Mouse (Mus musculus) brain, embryonic 14.5 days (tissue): ENCODE results near the gene Il17rd. TPM values are rescaled to one million over a fixed set of nuclear protein-coding genes. Genes with fewer than 3 reads are reported as not detected.

Experiments used
- DNase-seq: peaks from one replicate; pipeline ENCODE4 v3.0.0-alpha.2; 2011; ENCODE audit warnings: low read depth
- CTCF ChIP-seq: fragments of 200-500 bp; IDR thresholded peaks from 2 replicates; pipeline ENCODE4 v1.5.1; 2012; ENCODE audit warnings: inconsistent platforms, mild to moderate bottlenecking, moderate library complexity, borderline replicate concordance; ENCODE audit not compliant: insufficient read depth, insufficient read length; ENCODE audit errors: extremely low read depth
- POLR2A ChIP-seq: fragments of 200-500 bp; IDR thresholded peaks from 2 replicates; pipeline ENCODE4 v1.6.1; 2012; ENCODE audit warnings: mild to moderate bottlenecking, inconsistent platforms, borderline replicate concordance; ENCODE audit not compliant: poor library complexity, insufficient read depth, insufficient read length, severe bottlenecking; ENCODE audit errors: extremely low read depth
- polyA plus RNA-seq: library from polyadenylated mRNA; depleted of rRNA; stranded (reverse); fragments of >200 nt; gene quantifications from 2 replicates; pipeline ENCODE4 v1.2.3, GENCODE M21; 2012

Il17rd gene
- polyA plus RNA-seq, 1 experiment: 7.4 TPM

DNA sequence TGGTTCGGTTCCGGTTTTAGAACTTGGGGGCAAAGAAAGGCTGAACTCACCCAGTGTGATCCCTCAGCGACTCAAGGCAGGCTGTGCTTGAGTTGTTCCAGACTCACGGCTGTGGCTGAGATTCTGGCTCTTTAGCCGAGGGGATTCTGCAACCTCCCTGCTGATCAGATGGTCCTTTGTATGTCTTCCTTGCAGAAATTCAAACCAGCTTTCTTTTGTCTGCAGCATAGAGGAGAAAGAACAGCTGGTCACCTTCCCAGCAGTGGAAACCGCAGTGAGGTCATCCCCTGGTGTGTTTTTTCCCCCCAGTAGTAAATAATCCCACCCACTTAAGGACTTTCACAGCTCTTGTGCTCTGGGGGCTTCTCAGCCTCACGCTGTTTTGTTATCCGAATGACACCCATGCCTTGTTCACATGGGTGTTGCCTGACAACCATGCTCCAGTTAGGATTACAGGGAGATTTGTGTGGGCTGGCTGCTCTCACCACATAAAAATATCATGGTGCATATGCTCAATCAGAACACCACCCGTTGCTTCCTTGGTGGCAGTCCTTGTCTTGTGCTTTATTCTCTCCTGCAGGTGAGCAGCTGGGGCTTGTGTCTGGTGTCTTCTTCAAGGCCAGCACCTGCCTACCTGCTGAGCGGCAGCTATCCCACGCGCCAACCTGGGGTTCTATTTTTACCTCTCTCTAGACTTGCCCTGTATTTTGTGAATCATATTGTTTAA lies 67.2 kb downstream of the Il17rd start:
- peak; percentile 14 for DNase-seq

DNA sequence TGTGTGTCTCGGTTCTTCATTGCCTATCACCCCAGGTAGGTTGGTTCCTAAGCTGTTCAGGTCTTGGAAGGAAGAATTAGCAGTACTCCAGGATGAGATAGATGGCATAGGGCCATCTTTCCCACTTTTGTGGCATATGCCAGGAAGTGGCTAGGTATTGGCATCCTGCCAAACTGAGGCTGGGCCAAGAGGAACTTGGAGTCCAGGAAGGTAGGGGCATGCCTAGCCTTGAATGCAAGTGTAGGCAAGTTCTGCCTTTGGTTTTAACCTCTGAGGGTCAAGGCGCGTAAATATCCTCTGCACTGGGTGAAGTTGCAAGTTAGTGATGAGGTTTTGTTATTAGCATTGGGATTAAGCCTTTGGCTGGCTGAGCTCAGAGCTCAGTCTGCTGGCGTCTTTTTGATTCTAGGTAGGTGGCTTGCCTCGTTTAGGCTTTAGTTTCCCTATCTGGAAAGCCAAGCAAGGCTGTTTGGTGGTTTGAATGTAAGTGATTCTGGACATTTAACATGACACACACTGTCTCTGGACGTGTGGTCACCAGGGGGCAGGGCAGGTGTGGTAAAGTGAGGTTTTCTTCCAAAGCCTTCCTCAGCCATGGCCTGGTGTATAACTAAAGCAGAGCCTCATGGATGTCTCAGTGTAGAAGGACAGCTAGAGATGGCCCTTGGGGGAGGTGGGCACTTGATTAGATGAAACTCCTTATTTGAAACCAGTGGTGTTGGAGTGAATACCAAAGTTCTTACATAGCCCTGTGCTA lies 70.2 kb downstream of the Il17rd start:
- TF ChIP-seq POLR2A: no peak
- TF ChIP-seq CTCF: peak; percentile 9; the same call in 1 of the 2 replicates
- DNase-seq: peak; percentile 55

More for the DNA sequence above, 67.2 kb downstream of the Il17rd start:
- TF ChIP-seq POLR2A: no peak
- TF ChIP-seq CTCF: no peak

DNA sequence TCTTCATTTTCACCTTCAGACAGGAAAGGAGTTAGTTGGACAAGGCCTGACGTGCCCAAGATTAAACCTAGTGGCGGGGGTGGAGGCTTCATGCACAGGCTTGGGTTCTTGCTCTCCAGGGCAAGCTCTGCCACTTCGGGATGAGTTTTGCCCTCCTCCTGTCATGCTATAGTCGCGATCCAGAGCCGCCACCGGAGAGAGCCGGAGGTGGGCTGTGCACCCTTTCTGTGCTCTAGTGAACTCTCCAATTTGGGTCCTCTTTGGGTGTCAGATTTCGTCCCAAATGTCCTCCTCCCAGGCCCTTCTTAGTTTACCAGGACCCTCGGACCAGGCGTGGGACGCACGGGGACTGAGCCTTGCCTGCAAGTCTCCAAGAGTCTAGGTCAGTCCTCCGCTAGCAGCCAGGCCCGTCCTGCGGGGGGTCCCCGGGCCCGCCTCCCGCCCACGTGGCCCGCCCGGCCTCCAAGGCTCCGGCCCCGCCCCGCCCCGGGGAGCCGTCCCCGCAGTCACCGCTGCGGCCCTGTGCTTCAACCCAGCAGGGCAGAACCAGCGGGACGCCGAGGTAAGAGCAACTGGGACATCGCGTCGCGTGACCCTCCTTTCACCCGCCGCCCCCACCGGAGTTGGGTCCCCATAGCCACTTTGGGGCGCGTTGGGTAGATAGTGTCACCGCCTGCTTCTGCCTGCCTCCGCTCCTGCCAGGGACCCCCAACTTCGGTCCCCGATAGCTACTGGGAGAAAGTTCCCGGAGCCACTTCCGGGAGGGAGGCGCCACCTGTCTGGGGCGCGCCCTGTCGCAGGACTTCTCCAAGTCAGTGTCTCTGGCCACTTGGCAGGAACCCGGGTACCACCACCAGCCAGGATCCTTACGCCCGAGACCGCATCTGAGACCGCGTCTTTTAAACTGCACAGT lies 75.9 kb downstream of the Il17rd start, which contains the start of gene Arhgef3:
Gene Arhgef3, plus strand, starts transcription at position 538 of the 913 bp plus-strand sequence.
- peak; percentile 43 for DNase-seq

DNA sequence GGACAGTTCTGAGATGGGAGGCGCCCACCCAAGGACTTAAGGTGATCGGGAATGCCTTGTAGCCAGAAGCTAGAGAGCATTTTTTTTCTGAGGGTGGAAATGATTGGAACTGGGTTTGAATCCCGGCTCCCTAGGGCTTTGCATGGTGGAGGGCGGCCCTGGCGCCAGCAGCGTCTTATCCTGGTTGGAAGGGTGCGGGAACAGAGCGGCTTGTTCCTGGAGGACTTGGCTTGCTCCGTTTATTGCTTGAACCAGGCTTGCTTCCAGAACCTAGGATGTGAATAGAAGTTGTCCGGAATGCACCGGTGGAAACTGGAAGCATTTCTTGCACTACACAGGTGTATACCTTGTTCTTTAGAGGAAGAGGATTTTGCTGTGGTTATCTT lies 76.5 kb downstream of the Il17rd start:
- TF ChIP-seq POLR2A (no peak), CTCF (no peak)
- DNase-seq: peak; percentile 8

More for the DNA sequence above, 75.9 kb downstream of the Il17rd start, which contains the start of gene Arhgef3:
- no peak for TF ChIP-seq CTCF
- TF ChIP-seq POLR2A: no peak

DNA sequence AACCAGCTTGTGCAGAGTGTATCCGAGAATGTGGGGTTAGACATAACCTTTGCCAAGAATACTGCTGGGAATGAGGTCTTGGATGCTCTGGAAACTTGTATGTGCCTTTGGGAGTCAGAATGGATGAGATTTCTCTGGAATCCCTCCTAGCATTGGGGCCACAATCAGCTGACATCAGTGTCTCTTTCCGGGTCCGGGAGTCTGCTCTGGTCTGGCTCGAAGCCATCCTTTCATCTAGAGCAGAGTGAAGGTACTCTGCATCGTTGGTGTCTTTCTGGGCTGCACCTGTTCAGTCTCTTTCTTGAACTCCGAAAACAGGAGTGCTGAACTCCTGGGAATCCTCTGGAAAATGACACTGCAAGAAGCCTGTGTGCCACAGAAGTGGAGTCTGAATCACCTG lies 77.2 kb downstream of the Il17rd start:
- TF ChIP-seq CTCF (no peak), POLR2A (no peak)

DNA sequence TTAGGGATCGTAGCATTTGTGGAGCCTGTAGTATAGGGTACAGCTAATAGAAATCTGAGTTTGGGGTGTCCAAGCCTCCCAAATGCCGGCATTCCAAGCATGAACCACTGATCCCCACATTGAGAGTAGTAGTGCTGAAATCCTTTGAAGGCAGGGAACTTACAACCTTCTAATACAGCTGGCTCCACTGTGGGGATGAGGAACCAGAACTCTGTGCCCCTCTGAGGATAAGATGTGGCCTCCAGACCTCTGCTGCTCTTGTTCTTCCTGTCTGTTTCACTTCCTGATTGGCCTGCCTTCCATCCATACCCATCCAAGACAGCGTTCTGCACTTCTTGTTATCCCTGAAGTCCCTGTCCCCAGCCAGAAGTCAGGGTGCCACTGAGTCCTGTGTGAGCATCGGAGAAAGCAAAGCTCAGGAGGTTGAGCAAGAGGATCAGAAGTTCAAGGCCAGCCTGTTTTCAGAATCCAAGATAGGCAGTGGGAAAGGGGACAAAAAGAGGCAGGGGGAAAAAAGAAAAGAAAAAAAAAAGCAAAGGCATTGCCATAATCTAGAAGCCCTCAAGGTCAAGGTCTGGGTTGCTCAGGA lies 77.9 kb downstream of the Il17rd start:
- DNase-seq: no peak
- TF ChIP-seq CTCF (no peak), POLR2A (no peak)

More for the DNA sequence above, 77.2 kb downstream of the Il17rd start:
- no peak for DNase-seq

DNA sequence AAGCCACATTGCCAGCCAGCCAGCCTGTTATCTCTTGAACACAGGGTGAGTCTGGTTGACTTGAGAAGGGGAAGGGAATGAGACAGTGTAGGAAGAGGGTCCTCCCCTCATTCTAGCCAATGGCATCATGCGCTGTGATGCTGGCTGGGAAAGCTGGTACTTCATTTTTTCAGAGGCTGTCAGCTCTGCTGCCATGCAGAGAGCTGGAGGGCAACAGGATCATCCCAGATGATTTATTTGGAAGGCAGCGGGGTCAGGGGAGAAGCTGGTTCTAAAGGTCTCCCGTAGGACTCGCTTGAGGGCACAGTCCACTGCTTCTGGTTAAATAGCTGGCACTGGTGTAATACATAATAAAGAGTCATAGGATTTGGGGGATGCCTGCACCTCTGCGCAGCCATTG lies 79.8 kb downstream of the Il17rd start:
- no peak for DNase-seq
- TF ChIP-seq POLR2A (no peak), CTCF (no peak)

DNA sequence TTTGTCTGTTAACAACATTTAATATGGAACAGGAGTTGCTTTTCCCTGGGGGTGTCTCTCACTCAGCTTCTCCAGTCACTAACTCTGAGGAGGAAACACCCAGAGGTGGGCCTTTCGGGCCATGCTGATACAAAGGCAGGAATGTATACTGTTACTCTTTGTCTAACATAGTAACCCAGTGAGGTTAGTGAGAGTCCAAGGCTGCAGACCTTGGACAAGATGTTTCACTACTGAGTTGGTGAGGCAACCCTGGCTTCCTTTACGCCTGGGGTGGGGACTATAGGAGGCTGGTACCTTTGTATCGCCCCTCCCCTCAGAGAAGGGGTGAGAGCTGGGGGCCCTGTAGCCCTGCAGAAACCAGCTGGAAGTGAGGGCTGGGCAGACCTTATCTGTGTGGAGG lies 83.9 kb downstream of the Il17rd start:
- DNase-seq: no peak
- TF ChIP-seq POLR2A: no peak
- TF ChIP-seq CTCF: no peak

DNA sequence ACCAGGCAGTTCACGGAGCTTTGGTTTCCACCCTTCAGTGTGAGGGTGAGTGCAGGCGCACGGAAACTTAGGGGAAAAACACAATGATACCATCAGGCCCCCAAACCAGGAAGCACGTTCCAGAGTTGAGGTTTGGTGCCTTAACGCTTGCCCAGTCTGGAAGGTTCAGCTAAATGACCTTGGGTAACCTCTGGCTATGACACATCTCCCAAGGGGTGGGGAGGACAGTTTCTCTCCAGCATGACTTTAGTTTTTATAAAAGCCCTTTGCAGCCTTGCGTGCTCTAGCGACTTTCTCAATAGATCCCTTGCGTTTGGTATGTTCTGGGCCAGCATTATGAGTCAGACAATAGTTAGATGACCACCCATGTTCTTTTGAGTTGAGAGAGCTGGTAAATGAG lies 84.8 kb downstream of the Il17rd start:
- no peak for TF ChIP-seq CTCF
- TF ChIP-seq POLR2A: no peak

DNA sequence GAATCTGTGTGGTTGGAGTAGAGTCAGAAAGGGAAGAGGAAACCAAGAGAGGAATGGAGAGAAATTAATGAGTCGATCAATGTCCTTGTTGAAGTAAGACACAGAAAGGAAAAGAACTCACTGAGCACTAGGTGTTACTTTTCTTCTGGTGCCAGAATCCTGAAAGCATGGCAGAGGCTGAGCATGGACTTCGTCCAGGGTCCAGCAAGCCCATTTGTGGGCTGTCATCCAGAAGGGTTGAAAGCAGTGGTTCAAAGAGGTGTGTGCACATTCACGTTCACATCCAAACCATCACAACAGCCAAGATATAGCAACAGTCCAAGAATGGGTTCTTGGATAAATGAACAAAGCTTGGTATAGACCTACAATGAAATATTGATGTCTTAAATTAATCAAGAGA lies 91.3 kb downstream of the Il17rd start:
- no peak for DNase-seq

More for the DNA sequence above, 84.8 kb downstream of the Il17rd start:
- DNase-seq: no peak

More for the DNA sequence above, 91.3 kb downstream of the Il17rd start:
- TF ChIP-seq CTCF (no peak), POLR2A (no peak)
